14 mouse cellular contexts compared by ENCODE assay signal in genomic region chr17:45279811-45280205, GRCm38 (mm10).
DNase-seq lines count a peak whose midpoint lies in the region; ATAC-seq and TF ChIP-seq lines count a peak whose summit lies in the region.
"Had no signal": no experiment of that assay in that cellular context is flagged by ENCODE, and none has a peak within 500 bp of the region (broad histone marks: within the 10 kb centered on the region; RNA-seq: fewer than 3 reads in every experiment).

No protein-coding gene starts in this region.

- no peak for ATAC-seq in intestine, embryonic 15.5 days
- ATAC-seq in intestine, embryonic 16.5 days: no peak
- no peak for ATAC-seq in stomach, embryonic 14.5 days (ENCODE audit: insufficient number of reproducible peaks, insufficient read depth, low FRiP score, low read depth)
- no peak for ATAC-seq in stomach, postnatal 0 days (ENCODE audit: low FRiP score, low TSS enrichment)
- no peak for ATAC-seq in limb, embryonic 11.5 days (ENCODE audit: insufficient number of reproducible peaks, low FRiP score, low TSS enrichment, low read depth)
- ATAC-seq: liver, postnatal 0 days had no signal

- H3K4me3 ChIP-seq in intestine, embryonic 15.5 days (replicated peaks): no peak overlapping the region
- H3K4me3 ChIP-seq in intestine, embryonic 16.5 days (ENCODE audit: low read length): no peak overlapping the region
- H3K4me3 ChIP-seq in stomach, embryonic 14.5 days (ENCODE audit: low read depth, low read length): no peak overlapping the region
- H3K4me3 ChIP-seq in stomach, postnatal 0 days (ENCODE audit: low read depth, low read length): no peak overlapping the region
- H3K4me3 ChIP-seq in limb, embryonic 11.5 days (ENCODE audit: low read depth, low read length): no peak overlapping the region
- H3K4me3 ChIP-seq: heart, adult 2 months had no signal

- H3K36me3 ChIP-seq in intestine, embryonic 15.5 days: no peaks in the 10 kb centered on the region
- no peaks in the 10 kb centered on the region for H3K36me3 ChIP-seq in intestine, embryonic 16.5 days (ENCODE audit: control insufficient read depth, insufficient read depth, low read length)
- H3K36me3 ChIP-seq in stomach, embryonic 14.5 days (ENCODE audit: control insufficient read depth, insufficient read depth, low read length): no peaks in the 10 kb centered on the region
- no peaks in the 10 kb centered on the region for H3K36me3 ChIP-seq in stomach, postnatal 0 days (ENCODE audit: control insufficient read depth, insufficient read depth, low read length)
- no peaks in the 10 kb centered on the region for H3K36me3 ChIP-seq in limb, embryonic 11.5 days (ENCODE audit: control insufficient read depth, insufficient read depth, low read length)
- H3K36me3 ChIP-seq: G1E had no signal

- peak overlapping the region; percentile 30 for H3K4me2 ChIP-seq in intestine, embryonic 15.5 days (replicated peaks)
- no peak overlapping the region; the same call in 1 of the 2 replicates for H3K4me2 ChIP-seq in intestine, embryonic 16.5 days (ENCODE audit: low read depth, low read length)
- H3K4me2 ChIP-seq in stomach, embryonic 14.5 days (replicated peaks; ENCODE audit: low read depth, low read length): peak overlapping the region; percentile 26; the same call in 1 of the 2 replicates
- no peak overlapping the region; the same call in 1 of the 2 replicates for H3K4me2 ChIP-seq in stomach, postnatal 0 days (replicated peaks; ENCODE audit: low read depth)
- H3K4me2 ChIP-seq in limb, embryonic 11.5 days (ENCODE audit: low read depth, severe bottlenecking): peak overlapping the region; percentile 0; the same call in 1 of the 2 replicates

- H3K9ac ChIP-seq in intestine, embryonic 15.5 days: no peak overlapping the region
- no peak overlapping the region for H3K9ac ChIP-seq in intestine, embryonic 16.5 days (ENCODE audit: low read depth, low read length)
- no peak overlapping the region for H3K9ac ChIP-seq in stomach, embryonic 14.5 days (replicated peaks; ENCODE audit: low read depth, low read length)
- no peak overlapping the region for H3K9ac ChIP-seq in stomach, postnatal 0 days (ENCODE audit: low read length)
- no peak overlapping the region for H3K9ac ChIP-seq in limb, embryonic 11.5 days (ENCODE audit: low read length)
- H3K9ac ChIP-seq: liver, postnatal 0 days had no signal

- no peak for TF ChIP-seq CTCF in stomach, postnatal 0 days (IDR thresholded peaks at IDR 0.05; ENCODE audit: low read depth)

- no peak for TF ChIP-seq EP300 in stomach, postnatal 0 days (optimal IDR thresholded peaks at IDR 0.05)

- H3K9me3 ChIP-seq in intestine, embryonic 15.5 days: no peaks in the 10 kb centered on the region
- H3K9me3 ChIP-seq in intestine, embryonic 16.5 days (ENCODE audit: control insufficient read depth, low read length): no peaks in the 10 kb centered on the region
- no peaks in the 10 kb centered on the region for H3K9me3 ChIP-seq in stomach, embryonic 14.5 days (ENCODE audit: control insufficient read depth, low read depth, low read length)
- no peaks in the 10 kb centered on the region for H3K9me3 ChIP-seq in stomach, postnatal 0 days (ENCODE audit: control insufficient read depth, low read length)
- H3K9me3 ChIP-seq in limb, embryonic 11.5 days (ENCODE audit: control insufficient read depth, low read length): no peaks in the 10 kb centered on the region

- DNase-seq in stomach, postnatal 0 days (ENCODE audit: low spot score): no peak
- no peak for DNase-seq in limb, embryonic 11.5 days (ENCODE audit: low spot score)
- no peak for DNase-seq in testis, postnatal 10 days (ENCODE audit: low spot score)
- DNase-seq in cerebellum, adult 9-11 months: no peak
- DNase-seq in gastrocnemius, adult 8-10 months (ENCODE audit: low spot score in 2 of 2): no peak
- DNase-seq: cerebellum, postnatal 10 days; heart, adult 2 months; kidney, adult 11 months; liver, postnatal 0 days had no signal

- 0 out of 2 replicates have a peak, but pooled peaks cover 7% of the 10 kb centered on the region for H3K4me1 ChIP-seq in intestine, embryonic 15.5 days (replicated peaks)
- no peaks in the 10 kb centered on the region for H3K4me1 ChIP-seq in intestine, embryonic 16.5 days (ENCODE audit: control insufficient read depth, insufficient read depth, low read length)
- H3K4me1 ChIP-seq in stomach, embryonic 14.5 days (ENCODE audit: control insufficient read depth, insufficient read depth, low read length): peaks cover 7% of the 10 kb centered on the region; the same call in 1 of the 2 replicates
- no peaks in the 10 kb centered on the region for H3K4me1 ChIP-seq in stomach, postnatal 0 days (replicated peaks; ENCODE audit: control insufficient read depth, insufficient read depth)
- peaks cover 8% of the 10 kb centered on the region for H3K4me1 ChIP-seq in limb, embryonic 11.5 days (ENCODE audit: control insufficient read depth, insufficient read depth, low read length)

- H3K27me3 ChIP-seq in intestine, embryonic 15.5 days (replicated peaks): no peaks in the 10 kb centered on the region
- H3K27me3 ChIP-seq in intestine, embryonic 16.5 days (replicated peaks; ENCODE audit: control insufficient read depth, insufficient read depth, low read length): no peaks in the 10 kb centered on the region
- H3K27me3 ChIP-seq in stomach, embryonic 14.5 days (ENCODE audit: control insufficient read depth, insufficient read depth, low read length): no peaks in the 10 kb centered on the region
- no peaks in the 10 kb centered on the region for H3K27me3 ChIP-seq in stomach, postnatal 0 days (ENCODE audit: control insufficient read depth, insufficient read depth, low read length)
- no peaks in the 10 kb centered on the region for H3K27me3 ChIP-seq in limb, embryonic 11.5 days (ENCODE audit: control insufficient read depth, insufficient read depth, low read length)

- WGBS in intestine, embryonic 15.5 days: 23% methylated on average over 3 of the region's 3 CpGs
- WGBS in intestine, embryonic 16.5 days: 25% methylated on average over 3 of the region's 3 CpGs
- 8% methylated on average over 3 of the region's 3 CpGs for whole genome bisulfite sequencing in stomach, embryonic 14.5 days
- WGBS in stomach, postnatal 0 days: 27% methylated on average over 3 of the region's 3 CpGs
- 6% methylated on average over 3 of the region's 3 CpGs for WGBS in limb, embryonic 11.5 days

- no peak overlapping the region for H3K27ac ChIP-seq in intestine, embryonic 15.5 days
- H3K27ac ChIP-seq in intestine, embryonic 16.5 days (ENCODE audit: low read length): no peak overlapping the region
- no peak overlapping the region for H3K27ac ChIP-seq in stomach, embryonic 14.5 days (ENCODE audit: low read length)
- H3K27ac ChIP-seq in stomach, postnatal 0 days (replicated peaks): no peak overlapping the region
- no peak overlapping the region for H3K27ac ChIP-seq in limb, embryonic 11.5 days (replicated peaks; ENCODE audit: low read depth, low read length)
- H3K27ac ChIP-seq: heart, adult 2 months; macrophage had no signal

Comparison
In these comparisons a context has a peak if more than half of its experiments do, and no peak if none do; other contexts are left out.
1. H3K4me2 ChIP-seq: peak in intestine, embryonic 15.5 days (single experiment), stomach, embryonic 14.5 days (single experiment) and limb, embryonic 11.5 days (single experiment); none in intestine, embryonic 16.5 days (single experiment) and stomach, postnatal 0 days (single experiment).